Mouse (Mus musculus) midbrain, embryonic 15.5 days (tissue): ENCODE data around the gene Dnajc4. TPM values are rescaled to one million over a fixed set of nuclear protein-coding genes. Genes with fewer than 3 reads are reported as not detected.

ENCODE experiments used
- ATAC-seq: fragments of 200-750 bp; cut with Nextera tagmentation; replicated peaks from 2 replicates; pipeline ENCODE4 v1.8.0; 2017; ENCODE audit warnings: moderate TSS enrichment
- H3K27ac ChIP-seq: fragments of 300-500 bp; sonication (generic); 2 replicates; pipeline ENCODE4 v1.5.1; 2015; ENCODE audit warnings: mild to moderate bottlenecking, inconsistent platforms
- H3K27me3 ChIP-seq: fragments of 300-500 bp; sonication (generic); replicated peaks from 2 replicates; pipeline ENCODE4 v1.6.1; 2015; ENCODE audit warnings: inconsistent platforms
- H3K36me3 ChIP-seq: fragments of 300-500 bp; sonication (generic); replicated peaks from 2 replicates; pipeline ENCODE4 v1.6.1; 2015; ENCODE audit warnings: inconsistent platforms
- H3K4me1 ChIP-seq: fragments of 300-500 bp; sonication (generic); 2 replicates; pipeline ENCODE4 v1.6.1; 2015; ENCODE audit warnings: inconsistent platforms
- H3K4me2 ChIP-seq: fragments of 300-500 bp; sonication (generic); 2 replicates; pipeline ENCODE4 v1.6.1; 2015; ENCODE audit warnings: inconsistent platforms, mild to moderate bottlenecking, moderate library complexity
- H3K4me3 ChIP-seq: fragments of 300-500 bp; sonication (generic); 2 replicates; pipeline ENCODE4 v1.5.1; 2015; ENCODE audit warnings: mild to moderate bottlenecking, inconsistent platforms
- H3K9ac ChIP-seq: fragments of 300-500 bp; sonication (generic); 2 replicates; pipeline ENCODE4 v1.6.1; 2015; ENCODE audit warnings: mild to moderate bottlenecking, inconsistent platforms
- H3K9me3 ChIP-seq: fragments of 300-500 bp; sonication (generic); 2 replicates; pipeline ENCODE4 v1.6.1; 2016; ENCODE audit warnings: inconsistent platforms
- WGBS: fragments of 180-500 bp; shearing (Covaris S2); methylation state at CpG from one replicate; pipeline ENCODE4 v1.1.7; 2015; ENCODE audit warnings: mixed read lengths; 5-methylcytosine and 5-hydroxymethylcytosine counted together
- polyA plus RNA-seq: library from polyadenylated mRNA; unstranded; fragments of >200 nt; fragmentation: Nextera tagmentation; extraction: Ambion mirVana; gene quantifications from 2 replicates; pipeline ENCODE4 v1.2.1, GENCODE M21; 2015

Dnajc4 gene
- polyA plus RNA-seq, 1 experiment from 2014 or later: 24.1 TPM

DNA sequence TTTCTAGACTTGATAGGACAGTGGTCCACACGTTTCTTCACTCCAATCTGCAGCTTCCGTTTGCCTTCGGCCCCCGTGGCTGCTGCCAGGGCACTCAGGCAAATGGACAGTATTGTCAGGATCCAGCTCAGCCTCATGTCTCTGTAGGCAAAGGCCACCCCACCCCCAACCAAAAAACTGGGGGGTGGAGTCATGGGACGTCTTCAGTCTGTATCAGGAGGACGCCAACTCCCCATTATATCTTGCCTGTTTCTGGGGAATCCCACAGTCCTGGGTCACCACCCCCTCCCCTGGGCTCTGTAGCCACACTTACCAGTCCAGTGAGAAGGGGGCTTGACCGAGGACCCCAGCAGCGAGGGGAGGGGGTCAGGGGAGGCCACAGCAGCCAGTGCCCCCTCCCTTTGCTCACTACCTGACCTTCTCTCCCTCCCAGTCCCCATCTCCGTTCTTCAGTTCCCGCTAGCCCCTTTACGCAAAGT lies 13.3 kb downstream of the Dnajc4 start:
- ATAC-seq: peak; percentile 0; the same call in 1 of the 2 replicates
- 8% methylated on average over 11 of the region's 11 CpGs for WGBS
- peak overlapping the region; percentile 91 for H3K27ac ChIP-seq
- H3K9me3 ChIP-seq: no peaks in the 10 kb centered on the region
- peaks cover 12% of the 10 kb centered on the region for H3K36me3 ChIP-seq
- no peaks in the 10 kb centered on the region for H3K27me3 ChIP-seq
- peaks cover 44% of the 10 kb centered on the region for H3K4me1 ChIP-seq
- peak overlapping the region; percentile 64 for H3K9ac ChIP-seq
- peak overlapping the region; percentile 50 for H3K4me3 ChIP-seq
- H3K4me2 ChIP-seq: peak overlapping the region; percentile 80

DNA sequence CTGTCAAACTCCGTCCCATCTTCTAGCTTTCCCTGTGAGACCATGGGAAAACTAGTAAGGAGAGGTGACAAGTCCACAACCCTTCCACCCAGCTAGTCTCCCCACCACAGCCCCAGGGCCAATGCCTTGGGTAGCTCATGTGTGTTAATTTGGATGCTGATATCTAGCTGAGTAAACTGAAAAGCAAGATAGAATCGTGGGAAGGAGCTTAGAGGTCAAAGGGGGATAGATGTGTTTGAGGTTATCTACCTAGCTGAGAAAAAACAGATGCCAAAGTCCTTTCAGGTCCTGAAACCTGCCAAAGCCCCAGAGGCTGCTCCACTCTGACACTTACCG lies 13.8 kb downstream of the Dnajc4 start:
- ATAC-seq: no peak
- H3K9me3 ChIP-seq: no peaks in the 10 kb centered on the region
- H3K36me3 ChIP-seq: peaks cover 12% of the 10 kb centered on the region
- H3K9ac ChIP-seq: peak overlapping the region; percentile 64; the same call in 1 of the 2 replicates
- peak overlapping the region; percentile 80 for H3K4me2 ChIP-seq
- WGBS: 49% methylated on average over 3 of the region's 3 CpGs
- H3K4me1 ChIP-seq: peaks cover 48% of the 10 kb centered on the region
- H3K4me3 ChIP-seq: peak overlapping the region; percentile 50
- no peaks in the 10 kb centered on the region for H3K27me3 ChIP-seq
- H3K27ac ChIP-seq: peak overlapping the region; percentile 91

DNA sequence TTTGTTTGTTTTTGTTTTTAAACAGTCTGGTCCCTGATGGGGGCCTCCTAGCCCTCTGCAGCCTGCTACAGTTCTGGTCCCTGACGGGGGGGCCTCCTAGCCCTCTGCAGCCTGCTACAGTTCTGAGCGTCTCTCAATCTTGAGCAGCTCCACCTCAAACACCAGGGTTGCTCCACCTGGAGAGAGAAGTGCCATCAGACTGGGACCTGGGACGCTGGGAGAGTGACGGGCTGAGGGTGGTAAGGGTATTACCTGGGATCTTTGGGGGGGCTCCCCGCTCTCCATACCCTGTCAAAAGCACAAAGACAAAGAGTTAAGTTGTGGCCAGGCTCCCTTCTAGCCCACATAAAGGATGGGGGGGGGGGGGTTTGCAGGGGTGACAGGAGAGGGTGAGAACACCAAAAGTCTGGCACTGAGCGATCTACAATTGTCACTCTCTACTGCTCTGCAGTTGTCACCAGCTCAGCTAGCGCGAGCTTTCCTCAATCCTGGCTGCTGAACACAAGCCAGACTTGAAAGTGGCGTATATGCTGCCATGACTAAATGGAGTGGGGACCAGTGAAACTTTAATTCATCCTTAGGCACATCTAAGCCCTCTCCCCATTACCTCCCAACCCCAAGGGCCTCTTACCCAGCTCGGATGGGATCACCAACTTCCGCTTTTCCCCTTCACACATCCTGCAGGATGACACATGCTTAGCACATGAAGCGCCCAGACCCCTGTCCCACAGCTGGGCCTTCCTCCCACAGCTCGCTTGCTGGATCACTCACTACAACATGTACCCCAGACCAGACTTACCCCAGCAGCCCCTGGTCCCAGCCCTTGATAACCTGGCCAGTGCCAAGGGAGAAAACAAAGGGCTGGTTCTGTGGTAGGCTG lies 14.4 kb downstream of the Dnajc4 start:
- Histone ChIP-seq H3K4me1 (peaks cover 48% of the 10 kb centered on the region), H3K27ac (peak overlapping the region; percentile 91), H3K9ac (peak overlapping the region; percentile 18; the same call in 1 of the 2 replicates), H3K4me2 (peak overlapping the region; percentile 80), H3K9me3 (no peaks in the 10 kb centered on the region), H3K4me3 (peak overlapping the region; percentile 50), H3K27me3 (no peaks in the 10 kb centered on the region), H3K36me3 (peaks cover 12% of the 10 kb centered on the region)
- WGBS: 77% methylated on average over 13 of the region's 13 CpGs
- ATAC-seq: no peak

DNA sequence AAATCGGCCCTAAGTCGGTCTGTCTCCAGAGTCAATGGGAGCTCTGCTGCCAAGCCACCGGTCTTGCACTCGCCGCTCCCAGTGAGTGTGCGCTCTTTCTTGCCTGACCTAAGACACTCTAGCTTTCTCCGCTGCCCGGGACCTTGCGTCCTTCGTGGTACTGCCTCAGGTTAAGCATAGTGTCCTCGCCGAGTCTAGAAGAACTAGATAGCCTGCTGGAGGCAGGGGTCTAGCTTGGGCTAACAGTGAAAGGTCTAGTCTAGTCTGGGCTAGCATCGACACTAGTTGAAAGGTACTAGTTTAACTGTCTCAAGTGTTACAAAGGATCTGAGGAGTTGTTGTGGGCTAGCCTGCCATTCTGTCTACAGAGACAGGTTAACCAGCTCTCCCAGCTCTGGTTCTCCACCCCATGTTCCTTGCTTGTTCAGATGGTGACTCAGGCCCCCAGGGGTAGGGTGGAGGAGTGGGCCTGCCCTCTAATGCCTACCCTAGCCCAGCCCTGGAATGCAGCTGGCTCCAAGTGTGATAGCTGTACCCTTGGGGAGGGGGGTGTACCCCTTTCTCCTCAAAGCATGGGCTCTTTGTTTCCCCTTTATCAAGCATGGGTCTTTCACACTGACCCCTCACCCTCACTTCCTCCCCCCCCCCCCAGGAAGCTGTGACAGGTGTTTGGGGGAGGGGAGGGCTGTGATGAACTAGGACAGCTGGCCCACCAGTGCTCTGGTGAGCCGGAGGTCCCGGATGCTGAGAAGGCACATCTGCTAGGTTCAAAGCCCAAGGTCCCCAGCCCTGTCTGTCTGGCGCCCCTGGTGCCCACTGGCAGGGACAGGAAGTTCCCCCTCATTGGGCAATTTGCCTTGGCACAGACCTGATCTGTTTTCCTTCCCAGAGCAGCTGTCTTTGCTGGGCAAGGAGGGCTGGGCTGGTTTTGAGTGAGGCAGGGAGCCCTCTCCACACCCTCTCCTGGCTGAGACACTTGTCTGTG lies 16.5 kb downstream of the Dnajc4 start, which contains the start of gene Plcb3:
Gene Plcb3 (minus strand): TSS at position 934 of the 985 bp plus-strand sequence.
- Histone ChIP-seq H3K27ac (peak within 1 kb of the TSS; percentile 93), H3K4me2 (peak within 1 kb of the TSS; percentile 80), H3K27me3 (peaks cover under 1% of the 10 kb centered on the region), H3K9ac (peak within 1 kb of the TSS; percentile 75), H3K4me1 (peaks cover 43% of the 10 kb centered on the region), H3K4me3 (peak within 1 kb of the TSS; percentile 76), H3K9me3 (no peaks in the 10 kb centered on the region), H3K36me3 (peaks cover 12% of the 10 kb centered on the region)
- ATAC-seq: no peak
- under 1% methylated on average over 16 of the region's 16 CpGs for WGBS

- Histone ChIP-seq H3K27me3 (peaks cover 14% of the 10 kb centered on the region), H3K9ac (peak within 1 kb of the TSS; percentile 75), H3K9me3 (no peaks in the 10 kb centered on the region), H3K4me1 (peaks cover 51% of the 10 kb centered on the region), H3K36me3 (peaks cover 12% of the 10 kb centered on the region), H3K27ac (peak within 1 kb of the TSS; percentile 93), H3K4me2 (peak within 1 kb of the TSS; percentile 74), H3K4me3 (peak within 1 kb of the TSS; percentile 76)
- WGBS: under 1% methylated on average over 80 of the region's 84 CpGs
- peak; percentile 66 for ATAC-seq
These were observed 17.9 kb downstream of the Dnajc4 start, which contains the start of gene Ppp1r14b for GRCm38 (mm10) chr19:6974211-6975205. Gene Ppp1r14b (plus strand): TSS chr19:6974968.

DNA sequence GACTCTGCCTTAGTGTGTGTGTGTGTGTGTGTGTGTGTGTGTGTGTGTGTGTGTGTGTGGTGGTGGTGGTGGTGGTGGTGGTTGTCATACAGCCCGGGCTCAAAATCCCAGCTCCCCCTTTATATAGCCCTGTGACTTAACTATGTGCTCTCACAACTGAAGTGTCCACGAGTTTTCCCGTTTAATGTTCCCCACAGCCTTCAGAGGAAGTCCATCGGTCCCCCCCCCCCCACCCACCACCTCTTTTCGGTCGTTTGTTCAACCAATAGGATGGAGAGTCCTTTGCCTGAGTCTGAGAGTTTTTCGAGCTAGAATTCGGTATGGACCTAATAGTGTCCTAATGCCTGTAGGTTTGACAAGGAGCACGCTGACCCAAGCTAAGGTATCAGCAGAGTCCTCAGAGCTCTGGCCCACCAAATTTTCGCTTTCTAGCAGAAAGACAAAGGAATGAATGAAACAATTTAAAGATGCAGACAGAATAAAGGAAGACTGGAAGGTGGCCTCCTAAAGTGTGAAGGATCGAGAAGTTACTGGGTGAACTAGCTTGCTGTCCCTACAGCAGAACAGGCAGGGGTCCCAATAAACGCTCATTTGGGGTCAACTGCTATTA lies 18.7 kb downstream of the Dnajc4 start:
- 35% methylated on average over 12 of the region's 12 CpGs for WGBS
- H3K4me3 ChIP-seq: peak overlapping the region; percentile 76
- H3K27me3 ChIP-seq: peaks cover 19% of the 10 kb centered on the region
- ATAC-seq: no peak
- H3K9me3 ChIP-seq: no peaks in the 10 kb centered on the region
- peaks cover 44% of the 10 kb centered on the region for H3K4me1 ChIP-seq
- peak overlapping the region; percentile 93 for H3K27ac ChIP-seq
- peak overlapping the region; percentile 75 for H3K9ac ChIP-seq
- H3K4me2 ChIP-seq: peak overlapping the region; percentile 74
- peaks cover 12% of the 10 kb centered on the region for H3K36me3 ChIP-seq

DNA sequence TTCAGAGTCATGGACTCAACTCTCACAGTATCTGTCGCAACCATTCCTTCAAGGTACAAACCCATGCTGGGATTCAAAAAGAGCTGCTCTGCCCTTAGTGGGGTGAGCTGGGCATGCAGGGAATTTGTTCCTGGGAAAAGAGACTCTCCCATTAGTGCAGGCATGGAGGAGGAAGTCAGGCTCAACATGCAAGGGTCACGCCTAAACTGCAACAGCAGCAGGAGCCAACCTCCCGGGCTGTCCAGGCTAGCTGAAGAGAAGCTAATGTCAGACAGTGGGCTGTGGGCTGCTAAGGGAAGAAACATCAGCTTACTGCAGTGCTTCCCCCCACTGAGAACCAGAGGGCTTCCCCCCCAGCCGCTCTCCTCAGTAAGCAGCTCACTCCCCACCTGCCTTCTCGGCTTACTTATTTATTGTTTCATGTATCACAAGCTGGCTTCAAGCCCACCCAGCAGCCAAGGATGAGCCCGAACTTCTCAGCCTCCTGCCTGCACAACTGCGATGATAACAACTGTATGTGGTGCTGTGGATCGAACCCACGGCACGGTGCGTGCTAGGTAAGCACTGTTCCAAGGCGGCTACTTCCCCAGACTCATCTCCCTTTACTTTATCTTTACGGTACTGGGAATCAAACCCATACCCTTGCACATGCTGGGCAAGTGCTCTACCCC lies 20.0 kb downstream of the Dnajc4 start:
- H3K36me3 ChIP-seq: peaks cover 2% of the 10 kb centered on the region; the same call in 1 of the 2 replicates
- H3K4me1 ChIP-seq: peaks cover 31% of the 10 kb centered on the region
- ATAC-seq: no peak
- peaks cover 22% of the 10 kb centered on the region for H3K27me3 ChIP-seq
- H3K4me3 ChIP-seq: no peak overlapping the region
- no peak overlapping the region for H3K9ac ChIP-seq
- H3K4me2 ChIP-seq: no peak overlapping the region
- no peak overlapping the region for H3K27ac ChIP-seq
- WGBS: 84% methylated on average over 13 of the region's 13 CpGs
- H3K9me3 ChIP-seq: no peaks in the 10 kb centered on the region

GRCm38 (mm10) chr19:6971644-6972043 lies 20.7 kb downstream of the Dnajc4 start:
- Histone ChIP-seq H3K9ac (0 out of 2 replicates have a peak overlapping the region, but pooled peaks have one; percentile 0), H3K27ac (no peak overlapping the region), H3K27me3 (peaks cover 22% of the 10 kb centered on the region), H3K9me3 (no peaks in the 10 kb centered on the region), H3K4me3 (no peak overlapping the region), H3K4me2 (no peak overlapping the region), H3K36me3 (no peaks in the 10 kb centered on the region), H3K4me1 (peaks cover 25% of the 10 kb centered on the region)
- no peak for ATAC-seq
- 55% methylated on average over 6 of the region's 6 CpGs for WGBS

DNA sequence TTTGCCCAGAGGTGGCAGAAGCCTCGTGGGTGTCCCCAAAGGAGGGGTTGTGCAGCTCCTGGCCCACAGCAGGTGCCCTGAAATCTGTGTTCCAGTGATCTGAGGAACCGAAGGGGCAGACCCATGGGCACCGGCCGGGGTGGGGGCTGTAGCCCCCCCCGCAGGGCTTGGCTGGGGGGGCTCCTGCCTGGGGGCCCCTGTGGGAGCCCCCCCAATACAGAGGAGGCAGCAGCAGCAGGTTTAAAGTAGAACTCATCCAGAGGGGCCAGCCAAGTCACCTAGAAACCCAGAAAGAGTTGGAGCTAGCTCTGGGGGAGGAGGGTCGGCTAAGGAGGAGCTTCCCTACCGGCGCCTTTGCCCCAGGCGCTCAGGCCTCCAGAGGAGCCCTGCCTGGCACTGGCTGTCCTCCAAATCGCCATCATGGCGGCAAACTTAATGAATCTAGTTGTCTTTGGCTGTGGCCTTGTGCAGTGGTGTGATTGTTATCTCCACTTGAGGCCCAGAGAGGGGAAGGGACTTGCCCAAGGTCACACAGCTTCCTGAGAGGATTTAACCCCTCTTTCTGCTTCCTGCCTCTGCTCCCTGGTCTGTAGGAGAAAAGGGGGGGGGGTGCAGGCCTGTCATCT lies 21.8 kb downstream of the Dnajc4 start:
- H3K9ac ChIP-seq: no peak overlapping the region
- no peaks in the 10 kb centered on the region for H3K36me3 ChIP-seq
- H3K4me1 ChIP-seq: peaks cover 17% of the 10 kb centered on the region
- no peaks in the 10 kb centered on the region for H3K9me3 ChIP-seq
- H3K4me2 ChIP-seq: peak overlapping the region; percentile 37; the same call in 1 of the 2 replicates
- WGBS: 22% methylated on average over 11 of the region's 11 CpGs
- H3K27ac ChIP-seq: no peak overlapping the region
- H3K27me3 ChIP-seq: peaks cover 22% of the 10 kb centered on the region
- H3K4me3 ChIP-seq: no peak overlapping the region
- ATAC-seq: no peak
